Mouse (Mus musculus) hindbrain, embryonic 12.5 days (tissue): ENCODE data around the gene Rufy3. TPM values are rescaled to one million over a fixed set of nuclear protein-coding genes. Genes with fewer than 3 reads are reported as not detected.
A peak's percentile ranks its signal among the peaks of the same experiment; 100 is the strongest.

Source experiments
- ATAC-seq: fragments of 200-750 bp; cut with Nextera tagmentation; 2 replicates; pipeline ENCODE4 v1.8.0; 2017; ENCODE audit warnings: moderate TSS enrichment; ENCODE audit not compliant: low FRiP score
- H3K27ac ChIP-seq: fragments of 300-500 bp; sonication (generic); 2 replicates; pipeline ENCODE4 v1.5.1; 2016; ENCODE audit warnings: mild to moderate bottlenecking
- H3K27me3 ChIP-seq: fragments of 300-500 bp; sonication (generic); 2 replicates; pipeline ENCODE4 v1.6.1; 2016; ENCODE audit warnings: mild to moderate bottlenecking
- H3K36me3 ChIP-seq: fragments of 300-500 bp; sonication (generic); 2 replicates; pipeline ENCODE4 v1.6.1; 2016; ENCODE audit warnings: mild to moderate bottlenecking
- H3K4me1 ChIP-seq: fragments of 300-500 bp; sonication (generic); 2 replicates; pipeline ENCODE4 v1.6.1; 2016
- H3K4me2 ChIP-seq: fragments of 300-500 bp; sonication (generic); replicated peaks from 2 replicates; pipeline ENCODE4 v1.6.1; 2016; ENCODE audit warnings: mild to moderate bottlenecking
- H3K4me3 ChIP-seq: fragments of 300-500 bp; sonication (generic); 2 replicates; pipeline ENCODE4 v1.5.1; 2016; ENCODE audit warnings: mild to moderate bottlenecking
- H3K9ac ChIP-seq: fragments of 300-500 bp; sonication (generic); 2 replicates; pipeline ENCODE4 v1.6.1; 2016; ENCODE audit warnings: mild to moderate bottlenecking, moderate library complexity
- H3K9me3 ChIP-seq: fragments of 300-500 bp; sonication (generic); replicated peaks from 2 replicates; pipeline ENCODE4 v1.6.1; 2016; ENCODE audit warnings: mild to moderate bottlenecking
- WGBS: fragments of 180-500 bp; shearing (Covaris S2); methylation state at CpG from one replicate; pipeline ENCODE4 v1.1.7; 2016; 5-methylcytosine and 5-hydroxymethylcytosine counted together
- polyA plus RNA-seq: library from polyadenylated mRNA; unstranded; fragments of >200 nt; fragmentation: Nextera tagmentation; extraction: Ambion mirVana; gene quantifications from 2 replicates; pipeline ENCODE4 v1.2.1, GENCODE M21; 2016

Rufy3 gene
- polyA plus RNA-seq, 1 experiment from 2014 or later = 229 TPM

DNA sequence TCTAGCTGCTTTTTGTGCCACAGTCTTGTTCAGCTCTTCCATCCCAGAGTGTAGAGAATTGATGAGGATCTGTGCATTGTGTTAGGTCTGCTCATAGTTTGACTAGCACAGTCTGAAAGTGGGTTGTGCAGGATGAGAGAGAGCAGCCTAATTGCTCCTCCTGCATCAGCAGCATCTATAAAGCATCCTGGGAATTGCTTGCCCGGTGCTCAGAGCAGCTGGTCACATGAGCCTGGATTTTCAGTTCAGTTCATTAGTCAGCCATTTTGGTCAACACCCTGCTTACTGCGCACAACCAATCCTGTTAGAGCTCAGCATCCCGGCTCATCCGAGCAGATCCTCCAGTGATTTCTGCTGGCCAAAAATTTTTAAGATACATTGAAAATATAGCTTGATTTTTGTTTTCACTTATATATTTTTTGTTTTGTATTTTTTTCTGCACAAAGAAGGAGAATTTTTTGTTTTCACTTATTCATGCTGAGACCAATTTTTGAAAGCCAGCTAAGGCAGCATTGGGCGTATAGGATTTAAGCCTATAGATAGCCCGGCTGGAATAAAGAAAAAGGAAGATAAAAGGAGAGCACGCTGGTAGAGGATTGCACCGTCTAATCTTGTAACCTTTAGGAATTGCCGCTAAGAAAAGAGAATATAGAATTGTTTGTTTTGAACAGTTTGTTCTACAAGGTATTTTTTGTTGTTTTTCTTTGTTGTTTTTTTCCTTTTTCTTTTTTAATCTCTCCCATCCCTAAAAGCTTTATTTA is 18.6 kb downstream of the Rufy3 start:
- H3K4me1 ChIP-seq = peaks cover 36% of the 10 kb centered on the region
- peak; percentile 94 for ATAC-seq
- H3K4me3 ChIP-seq = peak overlapping the region; percentile 60
- peak overlapping the region; percentile 63 for H3K4me2 ChIP-seq
- WGBS = 30% methylated on average over 9 of the region's 9 CpGs
- H3K9ac ChIP-seq = peak overlapping the region; percentile 82
- no peaks in the 10 kb centered on the region for H3K9me3 ChIP-seq
- no peaks in the 10 kb centered on the region for H3K27me3 ChIP-seq
- H3K36me3 ChIP-seq = no peaks in the 10 kb centered on the region
- peak overlapping the region; percentile 81 for H3K27ac ChIP-seq

DNA sequence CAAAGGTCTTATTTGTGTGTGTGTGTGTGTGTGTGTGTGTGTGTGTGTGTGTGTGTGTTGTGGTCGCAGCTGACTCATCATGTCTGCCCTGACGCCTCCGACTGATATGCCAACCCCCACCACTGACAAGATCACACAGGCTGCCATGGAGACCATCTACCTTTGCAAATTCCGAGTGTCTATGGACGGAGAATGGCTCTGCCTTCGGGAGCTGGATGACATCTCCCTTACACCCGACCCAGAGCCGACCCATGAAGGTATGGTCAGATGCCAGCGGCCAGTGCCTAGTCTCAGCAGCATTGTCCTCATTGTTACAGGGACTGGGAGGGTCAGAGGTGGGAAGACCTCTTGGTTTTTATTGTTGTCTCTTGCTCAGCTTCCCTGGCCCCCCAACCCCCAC is 19.2 kb downstream of the Rufy3 start:
- WGBS = 9% methylated on average over 9 of the region's 9 CpGs
- H3K36me3 ChIP-seq = no peaks in the 10 kb centered on the region
- ATAC-seq = peak; percentile 51
- H3K27me3 ChIP-seq = no peaks in the 10 kb centered on the region
- peak overlapping the region; percentile 63 for H3K4me2 ChIP-seq
- peak overlapping the region; percentile 81 for H3K27ac ChIP-seq
- H3K4me1 ChIP-seq = peaks cover 43% of the 10 kb centered on the region
- H3K9ac ChIP-seq = peak overlapping the region; percentile 82
- H3K4me3 ChIP-seq = peak overlapping the region; percentile 60
- no peaks in the 10 kb centered on the region for H3K9me3 ChIP-seq

DNA sequence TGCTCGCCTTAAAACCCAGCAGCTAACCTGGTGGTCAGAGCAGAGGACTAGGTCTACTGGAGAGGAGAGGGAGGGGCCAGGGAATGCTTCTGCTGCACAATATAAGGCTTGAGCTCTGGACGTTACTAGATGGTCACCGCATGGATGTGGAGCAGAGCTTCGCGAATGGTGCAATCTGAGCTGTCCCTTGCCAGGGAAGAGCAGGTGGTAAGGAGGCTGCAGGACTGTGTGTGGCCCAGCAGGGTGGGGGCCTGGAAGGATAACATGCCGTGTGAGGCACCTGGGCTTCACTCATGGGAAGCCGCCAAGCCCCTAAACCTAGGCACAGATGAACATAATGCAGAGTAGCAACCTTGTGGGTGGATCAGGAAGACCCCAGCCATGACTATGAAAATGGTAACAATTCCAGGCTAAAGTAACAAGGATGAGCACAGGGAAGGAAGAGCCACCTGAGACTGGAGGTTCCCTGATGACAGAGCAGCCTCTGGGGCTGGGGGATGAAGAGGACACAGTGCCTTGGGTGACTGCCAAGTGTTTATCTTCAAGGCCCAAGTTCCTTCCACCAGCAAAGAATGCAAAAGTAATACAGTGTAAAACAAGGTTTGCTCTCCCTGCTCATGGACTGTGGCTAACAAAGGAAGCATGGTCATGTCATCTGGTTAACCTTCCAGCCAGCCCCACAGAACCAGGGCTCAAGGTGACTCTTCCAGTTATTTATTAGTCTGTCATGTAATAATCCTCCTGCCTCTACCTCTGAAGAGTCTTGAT is 21.8 kb downstream of the Rufy3 start:
- peak overlapping the region; percentile 63 for H3K4me2 ChIP-seq
- H3K27ac ChIP-seq = 0 out of 2 replicates have a peak overlapping the region, but pooled peaks have one; percentile 64
- 56% methylated on average over 7 of the region's 7 CpGs for WGBS
- H3K36me3 ChIP-seq = no peaks in the 10 kb centered on the region
- peak overlapping the region; percentile 82 for H3K9ac ChIP-seq
- peaks cover 47% of the 10 kb centered on the region for H3K4me1 ChIP-seq
- H3K9me3 ChIP-seq = no peaks in the 10 kb centered on the region
- no peak for ATAC-seq
- peak overlapping the region; percentile 60 for H3K4me3 ChIP-seq
- H3K27me3 ChIP-seq = no peaks in the 10 kb centered on the region

DNA sequence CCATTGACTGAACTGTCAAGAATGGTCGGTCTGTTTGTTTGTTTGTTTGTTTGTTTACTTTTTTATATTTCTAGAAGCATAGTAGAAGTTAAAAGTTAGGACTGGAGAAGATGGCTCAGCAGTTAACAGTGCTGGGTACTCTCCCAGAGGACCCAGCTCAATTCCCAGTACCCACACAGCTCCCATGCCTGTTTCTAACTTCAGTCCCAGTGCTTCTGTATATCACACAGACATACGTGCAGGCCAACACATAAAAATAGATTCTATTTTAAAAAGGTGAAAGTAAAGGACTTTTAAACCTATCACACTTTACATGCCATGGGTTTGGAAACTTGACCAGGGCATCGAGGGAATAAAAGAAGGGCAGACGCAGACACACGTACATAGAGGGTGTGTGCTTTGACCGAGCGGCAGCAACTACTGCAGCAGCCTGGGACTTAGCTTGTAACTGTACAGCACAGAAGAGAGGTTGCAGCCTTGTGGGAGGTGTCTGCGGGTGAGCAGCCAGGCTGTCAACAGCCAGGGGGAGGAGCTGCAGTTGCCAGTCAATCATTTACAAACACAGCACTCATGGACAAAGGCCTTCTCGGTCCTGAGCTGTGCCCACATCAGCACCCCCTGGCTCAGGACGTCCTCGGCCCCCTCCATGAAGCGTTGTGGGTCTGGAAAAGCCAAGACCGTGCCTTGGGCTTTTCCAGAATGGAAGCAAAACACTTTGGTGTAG is 22.5 kb downstream of the Rufy3 start:
- no peaks in the 10 kb centered on the region for H3K27me3 ChIP-seq
- ATAC-seq = peak; percentile 19
- H3K4me3 ChIP-seq = peak overlapping the region; percentile 60
- 22% methylated on average over 13 of the region's 13 CpGs for WGBS
- peaks cover 47% of the 10 kb centered on the region for H3K4me1 ChIP-seq
- H3K4me2 ChIP-seq = peak overlapping the region; percentile 63
- no peaks in the 10 kb centered on the region for H3K9me3 ChIP-seq
- peak overlapping the region; percentile 82 for H3K9ac ChIP-seq
- peak overlapping the region; percentile 64 for H3K27ac ChIP-seq
- H3K36me3 ChIP-seq = no peaks in the 10 kb centered on the region

DNA sequence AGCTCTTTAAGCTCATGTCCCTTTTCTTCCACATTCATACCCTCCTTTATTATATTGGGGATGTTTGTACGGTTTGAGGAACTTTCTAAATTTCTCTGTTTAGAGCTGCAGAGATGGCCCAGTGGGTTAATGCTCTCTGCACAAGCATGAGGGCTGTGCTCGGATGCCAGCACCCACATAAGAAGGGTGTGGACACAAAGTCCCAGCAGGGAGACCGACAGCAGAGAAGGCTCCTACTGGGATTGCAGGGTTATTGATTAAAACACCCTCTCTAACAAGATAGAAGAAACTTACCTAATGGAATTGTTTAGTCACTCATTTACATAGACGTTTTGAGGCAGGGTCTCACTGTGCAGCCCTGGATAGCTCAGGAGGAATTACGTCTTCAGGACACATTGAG is 23.6 kb downstream of the Rufy3 start:
- peak overlapping the region; percentile 1; the same call in 1 of the 2 replicates for H3K4me2 ChIP-seq
- ATAC-seq = no peak
- no peak overlapping the region for H3K9ac ChIP-seq
- H3K4me1 ChIP-seq = peaks cover 47% of the 10 kb centered on the region
- H3K27ac ChIP-seq = no peak overlapping the region
- H3K9me3 ChIP-seq = no peaks in the 10 kb centered on the region
- 55% methylated on average over 5 of the region's 5 CpGs for WGBS
- H3K4me3 ChIP-seq = no peak overlapping the region
- H3K36me3 ChIP-seq = peaks cover 4% of the 10 kb centered on the region; the same call in 1 of the 2 replicates
- no peaks in the 10 kb centered on the region for H3K27me3 ChIP-seq

DNA sequence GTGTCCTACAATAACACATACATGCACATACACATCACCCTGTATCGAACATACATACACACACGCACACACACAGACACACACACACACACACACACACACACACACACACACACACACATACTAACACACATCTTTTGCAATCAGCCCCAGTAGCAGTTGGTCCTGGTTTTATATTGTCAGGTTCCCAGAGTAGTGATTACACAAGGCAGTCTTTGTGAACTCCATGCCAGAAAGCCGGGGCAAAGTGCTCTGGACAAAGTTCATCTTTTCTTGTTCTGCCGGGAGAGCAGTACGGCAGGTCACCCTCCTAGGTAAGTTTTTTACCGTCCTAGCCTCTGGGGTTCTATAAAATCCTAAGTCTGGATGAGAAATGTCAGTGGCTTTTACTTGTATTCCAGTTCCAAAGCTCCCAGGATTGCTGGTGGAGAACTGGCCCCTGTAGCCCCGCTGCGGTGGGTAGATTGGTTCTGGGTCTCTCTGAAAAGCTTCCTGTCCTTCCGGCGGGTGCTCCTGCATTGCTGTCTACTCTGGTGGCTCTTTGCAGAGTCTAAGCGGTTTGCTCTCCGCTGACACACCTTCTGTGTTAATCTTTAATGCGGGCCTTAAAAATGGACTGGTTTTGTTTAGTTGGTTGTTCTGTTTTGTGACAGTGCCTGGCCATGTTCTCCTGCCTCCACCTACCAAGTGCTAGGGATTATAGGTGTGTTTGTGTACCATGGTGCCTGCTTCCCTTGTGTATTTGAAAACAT is 28.8 kb downstream of the Rufy3 start:
- H3K9me3 ChIP-seq = no peaks in the 10 kb centered on the region
- peaks cover 9% of the 10 kb centered on the region for H3K4me1 ChIP-seq
- no peak overlapping the region for H3K9ac ChIP-seq
- 90% methylated on average over 13 of the region's 13 CpGs for WGBS
- H3K4me2 ChIP-seq = no peak overlapping the region
- no peak for ATAC-seq
- H3K27me3 ChIP-seq = no peaks in the 10 kb centered on the region
- no peak overlapping the region for H3K27ac ChIP-seq
- no peak overlapping the region for H3K4me3 ChIP-seq
- peaks cover 4% of the 10 kb centered on the region; the same call in 1 of the 2 replicates for H3K36me3 ChIP-seq

DNA sequence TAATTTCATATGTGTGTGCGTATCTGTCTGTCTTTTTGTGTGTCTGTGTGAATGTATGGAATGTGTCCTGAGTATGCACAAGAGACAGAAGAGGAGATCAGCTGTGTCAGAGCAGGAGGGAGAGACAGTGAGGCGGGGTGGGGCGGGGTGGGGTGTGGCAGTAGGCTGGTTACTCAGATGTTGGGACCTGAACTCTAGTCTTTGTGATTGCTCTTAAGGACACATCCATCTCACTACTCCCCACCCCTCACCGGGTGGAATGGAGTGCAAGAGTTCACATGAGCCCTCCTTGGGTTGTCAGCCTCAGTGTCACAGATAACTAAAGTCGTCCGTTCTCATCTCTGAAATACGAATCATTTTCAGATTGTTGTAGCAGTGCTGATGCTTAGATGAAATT is 29.3 kb downstream of the Rufy3 start:
- 0 out of 2 replicates have a peak, but pooled peaks have one; percentile 6 for ATAC-seq
- Histone ChIP-seq H3K4me2 (no peak overlapping the region), H3K9me3 (no peaks in the 10 kb centered on the region), H3K9ac (no peak overlapping the region), H3K4me1 (peaks cover 3% of the 10 kb centered on the region), H3K36me3 (peaks cover 4% of the 10 kb centered on the region), H3K27me3 (no peaks in the 10 kb centered on the region), H3K4me3 (no peak overlapping the region), H3K27ac (no peak overlapping the region)
- 93% methylated on average over 5 of the region's 7 CpGs for WGBS

DNA sequence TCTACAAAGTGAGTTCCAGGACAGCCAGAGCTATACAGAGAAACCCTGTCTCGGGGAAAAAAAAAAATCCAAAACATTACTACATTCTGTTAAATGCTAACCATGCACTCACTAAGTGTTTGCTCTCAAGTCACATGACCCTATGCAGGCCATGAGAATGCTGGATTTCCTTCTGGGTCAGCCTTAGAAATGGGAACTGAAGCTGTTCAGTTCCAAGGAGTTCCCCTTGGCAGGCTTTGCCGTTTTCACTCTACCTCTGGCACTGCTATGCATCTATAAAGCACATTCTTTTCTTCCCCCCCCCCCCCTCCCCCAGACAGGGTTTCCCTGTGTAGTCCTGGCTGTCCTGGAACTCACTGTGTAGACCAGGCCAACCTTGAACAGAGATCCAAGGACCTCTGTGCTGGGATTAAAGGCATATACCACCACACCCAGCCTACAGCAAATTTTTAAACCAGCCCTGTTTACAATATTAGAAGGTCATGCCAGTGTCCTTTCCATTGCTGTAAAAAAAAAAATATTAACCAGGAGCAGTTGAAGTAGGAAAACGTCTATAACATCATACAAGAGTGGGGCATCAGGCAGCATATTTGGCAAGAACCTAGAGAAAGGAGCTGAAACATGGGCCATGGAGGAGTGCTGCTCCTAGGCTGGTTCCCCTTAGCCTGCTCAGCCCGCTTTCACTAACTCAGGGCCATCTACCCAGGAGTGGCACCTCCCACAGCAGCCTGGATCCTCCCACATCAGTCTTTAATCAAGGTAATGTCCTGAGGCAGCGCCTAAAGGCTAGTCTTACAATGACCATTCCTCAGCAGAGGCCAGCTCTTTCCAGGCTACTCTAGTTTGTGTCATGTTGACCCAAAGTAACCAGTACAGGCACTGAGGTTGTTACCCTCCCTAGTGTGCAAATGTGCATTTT is 31.0 kb downstream of the Rufy3 start:
- Histone ChIP-seq H3K4me2 (no peak overlapping the region), H3K9ac (no peak overlapping the region), H3K4me3 (no peak overlapping the region), H3K36me3 (peaks cover 4% of the 10 kb centered on the region), H3K9me3 (no peaks in the 10 kb centered on the region), H3K27me3 (no peaks in the 10 kb centered on the region), H3K4me1 (no peaks in the 10 kb centered on the region), H3K27ac (no peak overlapping the region)
- ATAC-seq = no peak
- 80% methylated on average over 5 of the region's 5 CpGs for WGBS

DNA sequence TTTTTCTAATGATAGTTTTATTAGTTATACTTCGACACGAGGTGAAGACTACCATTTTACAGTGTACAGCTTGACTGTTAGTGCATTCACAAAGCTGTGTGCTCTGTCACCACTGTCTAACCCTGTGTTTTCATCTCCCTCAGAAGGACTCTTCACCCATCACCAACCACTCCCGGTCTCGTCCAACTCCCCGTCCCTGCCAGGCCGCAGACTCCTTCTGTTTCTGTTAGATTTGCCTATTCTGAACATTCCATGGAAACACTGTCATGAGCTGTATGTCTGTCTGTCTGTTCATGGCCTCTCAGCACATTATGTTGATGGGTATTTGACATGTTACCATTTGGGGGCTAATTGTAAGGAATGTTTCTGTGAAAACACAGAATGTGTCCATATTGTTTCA is 34.1 kb downstream of the Rufy3 start:
- Histone ChIP-seq H3K9me3 (no peaks in the 10 kb centered on the region), H3K27ac (no peak overlapping the region), H3K36me3 (no peaks in the 10 kb centered on the region; the same call in 1 of the 2 replicates), H3K9ac (no peak overlapping the region), H3K4me1 (no peaks in the 10 kb centered on the region), H3K4me3 (no peak overlapping the region), H3K4me2 (no peak overlapping the region), H3K27me3 (no peaks in the 10 kb centered on the region)
- ATAC-seq = no peak
- 93% methylated on average over 6 of the region's 6 CpGs for WGBS

DNA sequence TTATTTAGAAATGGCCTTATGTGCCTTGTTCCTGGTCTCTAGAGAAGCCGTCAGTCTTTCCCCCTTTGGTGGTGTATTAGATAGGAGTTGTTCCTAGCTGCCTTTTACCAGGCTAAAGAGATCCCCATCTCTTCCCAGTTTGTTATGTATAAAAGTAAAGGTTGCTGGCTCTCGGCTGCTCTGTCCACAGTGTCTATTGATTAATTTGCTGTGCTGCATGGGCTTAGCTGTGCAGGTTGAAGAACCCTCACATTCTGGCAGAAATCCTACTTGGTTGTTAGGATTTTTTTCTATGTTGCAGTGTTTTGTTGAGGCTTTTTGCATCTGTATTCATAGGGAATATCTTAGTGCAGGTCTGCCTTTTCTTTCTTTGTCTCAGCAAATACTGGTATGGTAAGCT is 37.2 kb downstream of the Rufy3 start:
- Histone ChIP-seq H3K36me3 (peaks cover 7% of the 10 kb centered on the region; the same call in 1 of the 2 replicates), H3K4me3 (no peak overlapping the region), H3K27me3 (no peaks in the 10 kb centered on the region), H3K27ac (no peak overlapping the region), H3K9me3 (no peaks in the 10 kb centered on the region), H3K4me2 (no peak overlapping the region), H3K4me1 (no peaks in the 10 kb centered on the region), H3K9ac (no peak overlapping the region)
- ATAC-seq = no peak
- 82% methylated on average over 2 of the region's 2 CpGs for WGBS

DNA sequence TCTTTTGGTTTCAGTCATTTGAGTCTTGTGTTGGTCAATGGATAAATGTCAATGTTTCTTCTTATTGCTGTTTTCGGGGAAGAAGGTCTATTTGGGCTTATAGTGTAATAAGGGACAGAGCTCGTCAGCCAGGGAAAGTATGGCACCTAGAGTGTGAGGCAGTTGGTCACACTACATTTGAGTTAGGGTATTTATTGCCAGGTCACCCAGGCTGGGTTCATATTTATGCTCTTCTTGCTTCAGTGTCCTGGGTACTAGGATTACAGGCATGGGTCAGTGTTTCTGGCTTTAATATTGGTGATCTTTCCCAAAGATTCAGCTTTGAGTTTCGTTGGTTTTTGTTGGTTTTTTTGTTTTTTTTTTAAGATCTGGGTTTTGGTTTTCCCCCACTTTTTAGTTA is 37.9 kb downstream of the Rufy3 start:
- peaks cover 7% of the 10 kb centered on the region; the same call in 1 of the 2 replicates for H3K36me3 ChIP-seq
- ATAC-seq = no peak
- H3K9ac ChIP-seq = no peak overlapping the region
- H3K4me2 ChIP-seq = no peak overlapping the region
- no peaks in the 10 kb centered on the region for H3K27me3 ChIP-seq
- 88% methylated on average over 3 of the region's 3 CpGs for WGBS
- no peak overlapping the region for H3K27ac ChIP-seq
- H3K4me3 ChIP-seq = no peak overlapping the region
- no peaks in the 10 kb centered on the region for H3K9me3 ChIP-seq
- H3K4me1 ChIP-seq = no peaks in the 10 kb centered on the region
